Mouse (Mus musculus) CD4-positive naive resting alpha-beta T cell, adult 57 days (primary cell): ENCODE data around the gene Srsf1. TPM values are rescaled to one million over a fixed set of nuclear protein-coding genes. Genes with fewer than 3 reads are reported as not detected.

Experiments used
- total RNA-seq: library from RNA; stranded (reverse); gene quantifications from one replicate; pipeline ENCODE4 v1.2.4, GENCODE M21; 2023

The Srsf1 gene
- 328 TPM for total RNA-seq

DNA sequence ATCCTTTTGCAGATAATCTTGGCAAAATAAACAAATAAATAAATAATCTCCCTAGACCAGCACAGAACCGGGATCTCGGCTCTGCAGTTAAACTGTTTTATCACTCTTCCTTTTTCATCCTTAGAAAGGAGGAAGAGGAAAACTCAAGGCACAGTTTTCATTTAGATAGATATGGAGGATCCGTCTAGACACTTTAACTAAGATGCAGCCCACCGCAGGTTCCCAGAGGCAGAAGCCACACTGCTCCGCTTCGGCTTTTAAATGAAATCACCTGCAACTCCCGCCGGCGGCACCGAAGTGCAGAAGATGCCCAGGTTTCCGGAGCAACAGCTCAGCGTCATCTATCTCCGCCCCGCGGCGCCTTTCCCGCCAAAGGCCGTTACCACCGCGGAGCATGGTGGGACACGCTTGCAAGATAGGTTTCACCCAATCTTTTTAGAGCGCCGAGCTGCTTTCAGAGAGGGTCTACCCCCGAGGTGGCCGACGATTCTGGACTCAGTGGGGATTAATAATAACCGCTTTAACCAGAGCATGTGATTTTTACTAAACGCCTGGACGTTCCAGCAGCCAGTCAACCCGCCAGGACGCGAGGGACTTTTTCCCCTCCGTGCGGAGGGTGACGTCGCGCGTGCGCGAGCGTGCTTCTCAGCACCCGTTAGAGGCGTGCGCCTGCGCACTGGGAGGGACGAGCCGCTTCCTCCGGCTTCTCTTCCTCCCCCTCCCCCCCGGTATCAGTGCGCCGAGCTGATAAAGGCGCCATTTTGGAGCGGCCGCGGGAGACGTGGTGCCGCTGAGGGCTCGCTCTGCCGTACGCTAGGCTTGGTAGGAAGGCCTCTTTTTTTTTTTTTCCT lies at the start of gene Srsf1:
TSS of gene Srsf1 (plus strand) at position 430 of the 851 bp plus-strand sequence.

DNA sequence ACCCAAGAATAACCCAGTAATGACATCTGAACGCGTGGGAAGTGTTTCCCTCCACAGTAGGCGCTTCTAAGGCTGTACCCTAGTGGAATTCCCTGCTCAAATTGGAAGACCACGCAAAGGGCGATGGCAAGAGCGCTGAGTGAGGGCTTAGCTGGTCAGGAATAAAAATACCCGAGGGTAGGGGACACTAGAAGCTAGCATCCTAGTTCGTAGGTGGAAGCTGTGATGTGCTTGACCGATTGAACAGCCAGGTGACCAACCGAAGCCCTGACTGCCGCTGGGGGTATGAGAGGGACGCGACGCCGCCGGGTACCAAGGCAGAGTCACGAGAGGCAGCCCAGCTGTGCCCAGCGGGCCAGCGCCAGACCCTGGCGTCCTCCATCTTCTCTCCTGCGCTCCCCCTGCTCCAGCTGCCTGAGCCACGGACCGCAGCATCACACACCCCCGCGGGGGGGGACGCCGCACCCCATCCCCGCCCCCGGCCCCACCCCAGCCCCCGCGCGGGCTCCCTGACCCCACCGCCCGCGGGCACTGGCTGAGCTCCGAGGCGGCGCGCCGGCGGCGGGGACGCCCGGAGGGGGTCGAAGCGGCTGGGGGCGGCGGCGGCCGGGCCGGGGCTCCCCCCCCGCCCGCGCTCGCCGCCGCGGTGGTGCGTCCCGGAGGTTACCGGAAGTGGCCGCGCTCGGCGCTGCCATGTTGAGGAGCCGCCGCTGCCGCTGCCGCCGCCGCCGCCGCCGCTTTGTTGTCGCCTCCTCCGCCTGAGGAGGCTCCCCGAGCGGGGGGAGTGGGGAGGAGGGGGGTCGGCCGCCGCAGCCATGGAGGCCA lies 20.6 kb downstream of the Srsf1 start, which contains the start of gene Vezf1:
TSS of gene Vezf1 (plus strand) at position 694 of the 825 bp plus-strand sequence.

DNA sequence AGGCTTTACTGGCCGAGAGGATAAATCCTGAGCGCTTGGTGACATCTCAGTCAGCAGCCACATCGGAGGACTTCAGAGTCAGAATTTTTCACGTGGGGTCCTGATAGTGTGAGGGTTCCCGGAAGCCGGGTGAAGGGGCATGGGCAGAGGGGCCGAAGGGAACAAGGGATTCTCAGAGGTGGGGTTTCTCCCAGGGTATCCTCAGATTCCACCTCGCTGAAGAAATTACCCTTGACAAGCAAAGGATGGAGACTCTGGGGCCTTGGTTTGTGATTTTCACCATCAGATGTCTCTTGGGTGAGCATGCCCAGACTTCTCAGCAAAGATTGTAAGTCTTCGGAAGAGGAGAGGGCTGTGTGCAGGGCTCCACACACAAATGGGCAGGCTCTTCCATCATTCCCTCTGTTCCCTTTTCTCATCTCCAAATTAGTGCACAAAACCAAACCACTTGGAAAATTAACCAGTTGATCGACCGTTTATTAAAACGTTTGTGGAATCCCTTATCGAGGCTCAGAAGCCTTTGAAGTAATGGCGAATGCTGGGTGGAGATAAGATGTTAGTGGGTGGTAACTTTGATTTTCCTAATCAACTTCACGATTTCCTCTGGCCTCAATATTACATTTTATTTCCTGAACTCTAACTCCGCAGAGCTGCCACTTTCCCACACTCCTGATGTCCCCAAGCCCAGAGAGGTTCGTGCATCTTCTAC lies 51.0 kb downstream of the Srsf1 start, which contains the start of gene Cuedc1:
TSS of gene Cuedc1 (plus strand) at position 38 of the 709 bp plus-strand sequence.

Other genes with a start within 250 kb of the Srsf1 start
- not detected for gene Lpo, start 219.1 kb upstream of the Srsf1 start, total RNA-seq
- 12.7 TPM for gene Mks1, start 194.2 kb upstream of the Srsf1 start, total RNA-seq
- not detected for gene Epx, start 171.8 kb upstream of the Srsf1 start, total RNA-seq
- not detected for gene Olfr462, start 155.1 kb upstream of the Srsf1 start, total RNA-seq
- gene Olfr463, start 150.0 kb upstream of the Srsf1 start, total RNA-seq, result not detected
- not detected for gene Olfr464, start 126.4 kb upstream of the Srsf1 start, total RNA-seq
- 25.2 TPM for gene Dynll2, start 59.8 kb upstream of the Srsf1 start, total RNA-seq
- gene Vezf1, start 20.9 kb downstream of the Srsf1 start, total RNA-seq, result 50.8 TPM
- gene Cuedc1, start 50.7 kb downstream of the Srsf1 start, total RNA-seq, result 7.2 TPM
- 59.9 TPM for gene Mrps23, start 157.0 kb downstream of the Srsf1 start, total RNA-seq
- gene Ccdc182, start 246.7 kb downstream of the Srsf1 start, total RNA-seq, result not detected